Mouse (Mus musculus) kidney, adult 11 months (tissue): ENCODE measurements at regions not wholly inside any gene's neighbourhood (a gene's known extent, or its start where the extent isn't known, plus 50 kb on each side); places are given as distances from the start of the nearest gene placed in this dataset.
A peak's percentile ranks its signal among the peaks of the same experiment; 100 is the strongest.

Source experiments
- DNase-seq: peaks from one replicate; pipeline ENCODE4 v3.0.0; 2022

DNA sequence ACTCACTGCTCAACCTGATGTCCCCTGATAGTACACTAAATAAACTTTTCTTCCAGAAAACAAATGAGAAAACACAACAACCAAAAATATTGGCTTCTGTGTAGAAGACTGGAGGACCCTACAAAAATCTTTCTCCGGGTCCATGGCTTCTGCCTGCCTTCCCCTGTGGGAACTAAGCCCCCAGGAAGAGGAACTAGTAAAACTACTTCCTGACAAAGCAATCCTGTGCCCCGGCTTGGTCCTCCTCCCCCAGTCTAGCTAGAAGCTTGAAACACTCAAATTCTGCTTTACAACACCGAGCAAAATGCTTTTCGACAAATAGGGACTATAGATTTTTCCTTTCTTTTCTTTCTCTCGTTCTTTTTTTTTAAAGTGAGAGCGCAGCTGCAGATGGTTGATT, 51.3 kb upstream of the Mki67 start:
- DNase-seq = no peak

- no peak for DNase-seq
Measured at GRCm38 (mm10) chr7:135768064-135768463, 51.9 kb upstream of the Mki67 start.

GRCm38 (mm10) chr7:135768592-135768991, 52.4 kb upstream of the Mki67 start:
- peak; percentile 81 for DNase-seq

- no peak for DNase-seq
Measured at GRCm38 (mm10) chr7:135769082-135769673, 53.0 kb upstream of the Mki67 start.

DNA sequence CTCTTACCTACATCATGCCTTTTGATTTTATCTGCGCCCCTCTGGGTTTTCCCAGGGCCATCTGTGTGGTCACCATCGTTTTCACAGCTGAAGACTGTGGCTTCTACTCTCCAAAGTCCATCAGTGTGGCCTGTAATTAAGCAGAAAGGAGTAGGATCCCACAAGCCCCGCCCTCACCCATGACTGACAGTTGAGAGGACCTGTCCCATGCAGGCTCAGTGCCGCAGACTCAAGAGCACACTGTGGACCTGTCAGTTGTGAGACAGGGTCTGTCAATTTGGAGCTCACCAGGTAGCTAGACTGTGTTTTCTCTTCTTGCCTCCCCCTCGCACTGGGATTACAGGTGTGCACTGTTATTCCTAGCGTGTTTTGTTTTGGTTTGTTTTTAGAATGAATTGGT, 53.9 kb upstream of the Mki67 start:
- no peak for DNase-seq

DNA sequence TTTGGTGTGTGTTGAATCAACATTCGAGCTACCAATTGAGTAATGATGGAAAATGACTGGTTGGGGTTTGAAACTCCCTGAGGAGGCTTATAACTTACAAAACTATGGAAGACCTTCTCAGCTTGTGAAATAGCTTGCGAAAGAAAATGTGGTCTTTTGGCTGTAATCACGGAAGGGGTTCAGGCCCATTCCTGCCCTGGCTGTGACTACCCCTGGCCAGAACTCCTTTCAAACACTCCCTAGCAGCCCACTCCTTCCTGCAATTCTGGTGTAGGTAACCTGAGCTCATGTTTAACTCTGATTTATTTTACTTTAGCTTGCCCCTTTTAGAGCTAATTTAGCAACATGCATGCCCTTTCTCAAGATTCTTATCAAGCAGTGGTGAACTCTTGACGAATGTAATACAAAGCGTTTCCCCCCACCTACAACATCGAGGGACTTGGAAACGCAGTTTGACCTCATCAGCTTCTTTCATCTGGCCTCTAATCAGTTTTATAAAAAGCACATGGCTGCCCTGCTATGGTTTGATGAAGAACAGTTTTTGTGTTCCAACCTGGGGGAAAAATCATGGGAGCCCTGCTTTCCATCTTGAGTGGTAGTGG, 59.8 kb upstream of the Mki67 start:
- no peak for DNase-seq

DNA sequence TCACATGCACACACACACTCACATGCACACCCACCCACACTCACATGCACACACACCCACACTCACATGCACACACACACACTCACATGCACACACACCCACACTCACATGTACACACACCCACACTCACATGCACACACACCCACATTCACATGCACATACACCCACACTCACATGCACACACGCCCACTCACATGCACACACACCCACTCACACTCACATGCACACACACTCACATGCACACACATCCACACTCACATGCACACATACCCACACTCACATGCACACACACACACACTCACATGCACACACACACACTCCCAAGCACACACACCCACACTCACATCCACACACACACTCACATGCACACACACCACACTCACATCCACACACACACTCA, 74.0 kb upstream of the Mki67 start:
- DNase-seq = no peak

DNA sequence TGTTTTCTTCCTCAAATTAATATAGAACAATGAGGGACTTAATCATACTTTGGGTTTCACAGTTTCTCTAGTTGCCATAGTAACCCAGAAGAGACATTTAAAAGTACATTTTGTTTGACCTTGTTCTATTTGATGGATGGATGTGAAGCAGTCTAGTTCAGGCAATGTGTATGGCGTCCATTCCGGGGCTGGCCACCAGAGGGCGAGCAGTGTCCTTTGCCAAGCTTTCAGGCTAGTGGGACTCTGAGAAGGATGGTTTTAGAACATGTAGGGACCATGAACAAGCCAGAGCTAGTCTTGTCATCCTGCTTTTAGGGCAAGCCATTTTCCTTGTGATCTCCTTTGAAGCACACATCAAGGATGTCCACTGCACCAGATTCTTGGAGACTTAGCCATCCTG, 74.8 kb upstream of the Mki67 start:
- DNase-seq = peak; percentile 23

- no peak for DNase-seq
Measured at GRCm38 (mm10) chr7:135791953-135792690, 76.0 kb upstream of the Mki67 start.

- DNase-seq = peak; percentile 4
Measured at GRCm38 (mm10) chr7:135792918-135793317, 76.8 kb upstream of the Mki67 start.

- DNase-seq = peak; percentile 2
Measured at GRCm38 (mm10) chr7:135794238-135794637, 78.1 kb upstream of the Mki67 start.

DNA sequence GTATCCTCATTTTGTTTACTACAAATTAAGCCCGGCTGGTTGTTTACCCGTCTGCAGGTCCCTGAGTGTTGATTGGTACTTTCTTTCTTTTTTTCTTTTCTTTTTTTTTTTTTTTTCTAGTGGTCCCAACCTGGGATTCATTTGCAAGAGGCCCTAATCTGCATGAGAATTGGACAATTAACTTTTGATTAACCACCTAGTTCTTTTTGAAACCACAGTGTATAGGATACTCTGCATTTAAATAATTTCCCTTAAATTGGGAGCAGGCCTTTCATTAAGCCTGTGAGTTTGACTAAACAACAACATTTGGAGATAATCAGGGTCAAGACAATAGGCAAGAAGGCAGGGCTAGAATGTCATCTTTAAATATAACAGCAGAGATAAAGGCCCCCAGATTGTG, 78.5 kb upstream of the Mki67 start:
- DNase-seq = no peak

GRCm38 (mm10) chr7:135798441-135798840, 82.3 kb upstream of the Mki67 start:
- DNase-seq = no peak

- no peak for DNase-seq
Measured at GRCm38 (mm10) chr7:135802598-135803121, 86.5 kb upstream of the Mki67 start.

DNA sequence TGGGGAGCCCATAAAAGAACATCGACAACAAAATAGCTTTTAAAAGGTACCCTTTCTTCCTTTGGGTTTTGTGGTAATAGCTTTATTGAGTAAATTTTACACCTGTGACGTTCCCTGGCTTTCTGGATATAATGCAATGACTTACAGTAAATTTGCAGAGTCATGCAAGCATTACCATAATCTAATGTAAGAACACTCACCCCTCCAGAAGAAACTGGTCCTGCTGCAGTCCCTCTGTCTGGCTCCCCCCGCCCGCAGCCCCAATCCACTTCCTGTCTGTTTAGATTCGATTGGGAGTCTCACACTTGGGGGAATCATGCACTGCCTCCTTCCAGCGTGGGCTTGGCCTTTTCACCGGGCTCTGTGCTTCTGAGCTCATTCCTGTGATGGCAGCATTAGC, 88.6 kb upstream of the Mki67 start:
- DNase-seq = no peak

- DNase-seq = no peak
Measured at GRCm38 (mm10) chr7:135806139-135806538, 90.0 kb upstream of the Mki67 start.

DNA sequence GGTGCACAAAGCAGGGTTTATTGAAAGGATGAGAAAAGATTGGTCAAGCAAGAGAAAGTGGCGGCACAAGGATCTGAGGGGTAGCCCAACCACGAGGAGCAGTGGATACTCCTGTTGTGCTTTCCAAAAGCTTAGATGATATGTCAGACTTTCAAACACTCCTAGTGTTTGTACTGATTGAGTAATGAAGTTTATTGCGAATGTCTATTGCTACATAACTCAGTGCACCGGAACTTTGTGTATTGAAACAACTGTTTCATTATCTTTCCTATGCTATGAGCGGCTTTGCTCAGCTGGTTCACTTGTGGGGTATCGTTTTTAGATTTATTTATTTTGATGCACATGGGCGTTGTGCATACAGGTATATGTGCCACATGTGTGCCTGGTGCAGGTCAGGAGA, 90.5 kb upstream of the Mki67 start:
- DNase-seq = no peak

GRCm38 (mm10) chr7:135809167-135809566, 93.0 kb upstream of the Mki67 start:
- DNase-seq = no peak

- DNase-seq = no peak
Measured at GRCm38 (mm10) chr7:135809751-135810379, 93.7 kb upstream of the Mki67 start.

DNA sequence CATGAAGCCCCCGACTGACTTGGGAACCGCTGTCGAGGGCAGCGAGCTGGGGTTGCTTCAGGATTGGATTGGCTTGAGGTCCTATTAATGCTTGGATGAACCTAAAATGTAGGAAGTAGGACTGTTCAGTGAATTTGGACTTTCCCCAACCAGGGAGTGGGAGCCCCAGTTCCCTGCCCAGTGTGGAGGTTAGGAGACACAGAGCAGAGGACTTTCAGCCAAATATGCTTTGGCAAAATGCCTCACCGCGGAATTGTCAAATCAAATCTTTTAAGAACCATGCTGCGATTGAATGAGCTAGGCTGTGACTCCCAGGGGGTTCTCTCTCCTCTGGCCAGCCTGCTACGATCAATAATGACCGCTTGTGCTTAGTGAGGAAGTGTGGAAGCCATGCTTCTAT, 94.8 kb upstream of the Mki67 start:
- DNase-seq = no peak

- no peak for DNase-seq
Measured at GRCm38 (mm10) chr7:135813616-135814015, 97.5 kb upstream of the Mki67 start.

GRCm38 (mm10) chr7:135816191-135816590, 100.0 kb upstream of the Mki67 start:
- DNase-seq = no peak

GRCm38 (mm10) chr7:135817868-135818267, 101.7 kb upstream of the Mki67 start:
- DNase-seq = no peak

DNA sequence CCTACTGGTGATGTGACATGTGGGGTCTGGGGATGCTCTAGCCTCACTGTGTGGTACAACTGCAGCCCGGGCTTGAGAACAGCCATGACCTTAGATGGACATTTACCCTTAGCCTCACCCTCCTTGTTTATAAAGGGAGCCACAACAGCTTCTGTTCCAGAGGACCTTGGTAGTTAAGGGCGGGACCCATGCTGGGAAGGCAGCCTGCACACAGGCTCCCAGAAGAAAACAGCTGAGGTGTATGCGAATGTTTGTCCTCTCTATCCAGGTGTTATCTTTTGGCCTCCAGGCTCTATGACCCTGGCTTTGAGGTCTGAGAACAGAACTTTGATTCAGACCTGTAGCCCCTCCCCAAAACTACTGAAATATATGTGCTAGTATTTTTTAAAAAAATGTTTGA, 102.1 kb upstream of the Mki67 start:
- no peak for DNase-seq
